Mouse (Mus musculus) stomach, embryonic 15.5 days (tissue): ENCODE measurements around the gene Antxr1. TPM values are rescaled to one million over a fixed set of nuclear protein-coding genes. Genes with fewer than 3 reads are reported as not detected.

Experiments
- ATAC-seq: fragments of 200-750 bp; cut with Nextera tagmentation; 2 replicates; pipeline ENCODE4 v1.8.0; 2017; ENCODE audit warnings: low read depth, moderate number of reproducible peaks, moderate TSS enrichment; ENCODE audit not compliant: insufficient read depth, low FRiP score
- H3K27ac ChIP-seq: fragments of 300-500 bp; sonication (generic); 2 replicates; pipeline ENCODE4 v1.5.1; 2015; ENCODE audit warnings: mild to moderate bottlenecking, inconsistent platforms
- H3K27me3 ChIP-seq: fragments of 300-500 bp; sonication (generic); replicated peaks from 2 replicates; pipeline ENCODE4 v1.6.1; 2015; ENCODE audit warnings: inconsistent platforms
- H3K36me3 ChIP-seq: fragments of 300-500 bp; sonication (generic); 2 replicates; pipeline ENCODE4 v1.6.1; 2015; ENCODE audit warnings: inconsistent platforms
- H3K4me1 ChIP-seq: fragments of 300-500 bp; sonication (generic); 2 replicates; pipeline ENCODE4 v1.6.1; 2015; ENCODE audit warnings: inconsistent platforms
- H3K4me2 ChIP-seq: fragments of 300-500 bp; sonication (generic); 2 replicates; pipeline ENCODE4 v1.6.1; 2015; ENCODE audit warnings: mild to moderate bottlenecking, inconsistent platforms
- H3K4me3 ChIP-seq: fragments of 300-500 bp; sonication (generic); replicated peaks from 2 replicates; pipeline ENCODE4 v1.5.1; 2015; ENCODE audit warnings: inconsistent platforms
- H3K9ac ChIP-seq: fragments of 300-500 bp; sonication (generic); 2 replicates; pipeline ENCODE4 v1.6.1; 2015; ENCODE audit warnings: inconsistent platforms
- H3K9me3 ChIP-seq: fragments of 300-500 bp; sonication (generic); 2 replicates; pipeline ENCODE4 v1.6.1; 2016; ENCODE audit warnings: inconsistent platforms
- WGBS: fragments of 180-500 bp; shearing (Covaris S2); methylation state at CpG from one replicate; pipeline ENCODE4 v1.1.7; 2015; 5-methylcytosine and 5-hydroxymethylcytosine counted together
- polyA plus RNA-seq: library from polyadenylated mRNA; unstranded; fragments of >200 nt; fragmentation: Nextera tagmentation; extraction: Ambion mirVana; gene quantifications from 2 replicates; pipeline ENCODE4 v1.2.1, GENCODE M21; 2015

The Antxr1 gene
- polyA plus RNA-seq, 1 experiment from 2014 or later: 8.0 TPM

DNA sequence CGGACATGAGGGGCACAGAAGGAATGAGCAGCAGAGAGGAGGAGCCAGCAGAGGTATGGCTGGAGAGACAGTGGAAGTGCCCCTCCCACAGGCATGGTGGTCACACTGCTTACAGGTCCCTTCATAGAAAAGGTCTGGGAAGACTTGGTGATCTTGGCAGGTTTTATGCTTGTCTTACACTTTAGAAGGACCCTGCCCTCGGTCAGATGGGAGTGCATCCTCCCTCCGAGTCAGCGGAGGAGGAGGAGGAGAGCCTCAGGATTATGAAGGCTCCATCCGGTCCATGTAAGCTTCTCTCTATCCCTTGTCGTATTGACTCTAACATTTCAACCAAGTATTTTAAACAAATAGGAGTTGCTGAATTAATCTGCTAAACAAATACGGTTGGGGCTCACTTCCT, 65.7 kb downstream of the Antxr1 start:
- Histone ChIP-seq H3K9me3 (no peaks in the 10 kb centered on the region), H3K4me1 (peaks cover 24% of the 10 kb centered on the region), H3K9ac (no peak overlapping the region), H3K4me3 (no peak overlapping the region), H3K27ac (peak overlapping the region; percentile 63; the same call in 1 of the 2 replicates), H3K36me3 (peaks cover 9% of the 10 kb centered on the region; the same call in 1 of the 2 replicates), H3K4me2 (no peak overlapping the region), H3K27me3 (no peaks in the 10 kb centered on the region)
- 42% methylated on average over 7 of the region's 7 CpGs for WGBS
- ATAC-seq: no peak

DNA sequence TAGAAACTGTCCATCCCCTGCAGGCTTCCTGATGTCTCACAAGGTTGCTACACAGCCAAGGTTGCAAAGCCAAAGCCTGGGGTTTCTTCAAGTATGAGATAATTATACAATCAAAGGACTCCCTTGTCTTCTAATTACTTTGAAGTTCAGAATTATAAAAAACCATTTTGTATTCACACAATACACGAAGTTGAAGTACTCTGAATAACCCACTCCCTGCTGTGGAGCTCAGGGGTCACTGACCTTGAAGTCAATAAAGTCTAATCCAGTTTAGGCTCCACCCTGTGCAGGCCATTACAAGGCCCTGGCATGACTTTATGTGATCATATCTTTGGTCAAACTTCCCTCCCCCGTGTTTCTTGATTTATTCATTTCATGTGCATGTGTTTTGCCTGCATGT, 73.0 kb downstream of the Antxr1 start:
- no peak overlapping the region for H3K27ac ChIP-seq
- no peaks in the 10 kb centered on the region for H3K9me3 ChIP-seq
- H3K27me3 ChIP-seq: no peaks in the 10 kb centered on the region
- H3K4me1 ChIP-seq: no peaks in the 10 kb centered on the region
- no peak overlapping the region for H3K9ac ChIP-seq
- H3K4me2 ChIP-seq: no peak overlapping the region
- ATAC-seq: no peak
- 47% methylated on average over 2 of the region's 2 CpGs for WGBS
- H3K36me3 ChIP-seq: no peaks in the 10 kb centered on the region
- no peak overlapping the region for H3K4me3 ChIP-seq

DNA sequence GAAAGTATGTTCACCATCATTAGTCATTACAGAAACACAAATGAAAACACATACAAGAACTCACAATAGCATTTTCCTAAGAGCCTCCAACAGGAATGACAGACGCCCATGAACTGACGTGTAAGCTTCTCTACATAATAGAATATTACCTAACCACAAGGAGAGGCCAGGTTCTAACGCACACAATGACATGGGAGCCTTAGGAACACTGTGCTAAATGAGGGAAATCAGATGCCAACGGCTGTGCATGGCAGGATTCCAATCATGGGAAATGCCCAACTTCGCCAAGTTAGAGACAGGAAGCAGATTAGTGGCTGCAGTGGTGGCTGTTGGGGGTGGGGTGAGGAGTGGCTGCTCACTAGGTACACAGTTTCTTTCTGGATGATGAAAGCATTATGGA, 76.6 kb downstream of the Antxr1 start:
- H3K4me2 ChIP-seq: no peak overlapping the region
- H3K27me3 ChIP-seq: no peaks in the 10 kb centered on the region
- H3K4me1 ChIP-seq: no peaks in the 10 kb centered on the region
- no peak for ATAC-seq
- no peak overlapping the region for H3K9ac ChIP-seq
- H3K4me3 ChIP-seq: no peak overlapping the region
- 53% methylated on average over 5 of the region's 5 CpGs for WGBS
- H3K27ac ChIP-seq: no peak overlapping the region
- no peaks in the 10 kb centered on the region for H3K9me3 ChIP-seq
- no peaks in the 10 kb centered on the region for H3K36me3 ChIP-seq

DNA sequence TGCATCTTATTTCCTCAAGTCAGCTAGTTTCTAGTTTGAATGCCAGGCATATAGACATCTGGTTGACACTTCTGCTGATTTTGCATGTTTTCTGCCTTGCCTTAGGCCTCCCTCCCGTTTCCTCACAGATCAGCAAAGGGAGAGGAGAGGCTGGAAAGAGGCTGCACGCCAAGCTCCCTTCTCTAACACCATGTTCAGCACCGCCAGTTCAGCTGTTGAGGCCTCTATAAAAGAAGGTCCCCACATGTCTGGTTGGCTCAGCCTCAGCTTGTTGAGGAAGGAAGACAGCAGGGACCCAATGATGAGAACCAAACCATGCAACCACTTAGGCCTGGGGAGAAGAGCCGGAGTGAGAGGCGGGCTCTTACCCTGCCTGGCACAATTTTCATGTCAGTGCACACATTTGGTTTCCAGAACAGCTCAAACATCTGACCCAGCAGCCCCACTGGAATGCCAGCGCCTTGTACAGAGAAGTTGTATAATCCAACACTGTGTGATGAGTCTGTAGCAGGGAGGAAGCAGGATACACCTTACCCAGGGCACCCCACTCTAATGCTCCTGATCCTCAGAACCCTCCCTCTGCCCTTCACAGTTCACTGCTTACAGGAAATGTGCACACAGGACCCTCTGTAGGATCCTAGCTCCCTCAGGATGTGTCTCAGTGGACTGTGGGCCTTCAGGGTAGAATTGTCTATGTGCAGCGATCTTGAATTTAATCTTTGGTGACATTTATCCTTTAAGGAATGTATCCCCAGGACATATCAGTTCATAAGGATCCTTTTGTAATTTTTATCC, 77.4 kb downstream of the Antxr1 start:
- no peak overlapping the region for H3K9ac ChIP-seq
- ATAC-seq: no peak
- H3K9me3 ChIP-seq: no peaks in the 10 kb centered on the region
- peak overlapping the region; percentile 26; the same call in 1 of the 2 replicates for H3K27ac ChIP-seq
- H3K4me1 ChIP-seq: no peaks in the 10 kb centered on the region
- H3K36me3 ChIP-seq: no peaks in the 10 kb centered on the region
- WGBS: 83% methylated on average over 7 of the region's 7 CpGs
- H3K27me3 ChIP-seq: no peaks in the 10 kb centered on the region
- no peak overlapping the region for H3K4me3 ChIP-seq
- no peak overlapping the region for H3K4me2 ChIP-seq

DNA sequence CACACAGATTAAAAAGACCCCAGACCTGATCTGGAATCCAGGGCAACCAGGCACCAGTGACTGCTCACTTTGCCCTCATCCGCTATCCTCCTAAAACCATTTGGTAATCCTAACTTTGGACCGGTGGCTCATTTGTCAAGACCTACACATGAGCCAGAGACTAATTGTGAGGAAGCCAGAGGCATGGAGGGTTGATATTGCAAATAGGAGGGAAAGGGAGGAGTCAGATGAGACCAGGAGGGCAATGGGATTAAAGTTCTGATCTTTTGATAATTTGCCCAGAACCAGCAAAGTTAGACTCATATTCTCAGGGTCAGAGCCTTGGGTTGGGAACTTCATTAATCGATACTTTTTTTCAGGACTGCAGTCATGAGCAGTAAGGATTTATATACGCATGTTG, 78.2 kb downstream of the Antxr1 start:
- no peak for ATAC-seq
- no peak overlapping the region for H3K27ac ChIP-seq
- 78% methylated on average over 4 of the region's 4 CpGs for WGBS
- H3K9me3 ChIP-seq: no peaks in the 10 kb centered on the region
- no peak overlapping the region for H3K4me3 ChIP-seq
- H3K4me1 ChIP-seq: no peaks in the 10 kb centered on the region
- no peak overlapping the region for H3K4me2 ChIP-seq
- H3K36me3 ChIP-seq: no peaks in the 10 kb centered on the region
- H3K27me3 ChIP-seq: no peaks in the 10 kb centered on the region
- no peak overlapping the region for H3K9ac ChIP-seq

DNA sequence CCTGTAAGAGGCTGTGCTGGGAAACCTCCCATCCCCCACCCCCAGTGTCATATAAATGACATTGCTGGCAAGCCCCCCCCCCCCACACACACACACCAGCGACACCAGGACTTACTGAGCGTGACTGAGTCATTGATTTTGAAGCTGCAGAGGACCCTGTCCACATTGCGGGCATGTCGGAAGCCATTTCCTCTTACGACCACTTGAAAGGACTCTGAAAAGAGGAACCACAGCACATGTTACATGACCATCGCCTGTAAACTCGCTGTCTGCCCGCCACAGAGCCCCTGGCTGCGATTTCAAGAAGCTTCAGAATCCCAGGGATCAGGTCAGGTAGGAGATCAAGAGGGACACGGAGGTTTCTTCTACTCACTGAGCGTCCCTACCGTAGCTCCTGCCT, 80.0 kb downstream of the Antxr1 start:
- Histone ChIP-seq H3K27me3 (no peaks in the 10 kb centered on the region), H3K4me2 (no peak overlapping the region), H3K36me3 (no peaks in the 10 kb centered on the region), H3K9me3 (no peaks in the 10 kb centered on the region), H3K4me1 (no peaks in the 10 kb centered on the region), H3K27ac (no peak overlapping the region), H3K9ac (no peak overlapping the region), H3K4me3 (no peak overlapping the region)
- ATAC-seq: no peak
- 79% methylated on average over 12 of the region's 12 CpGs for WGBS

DNA sequence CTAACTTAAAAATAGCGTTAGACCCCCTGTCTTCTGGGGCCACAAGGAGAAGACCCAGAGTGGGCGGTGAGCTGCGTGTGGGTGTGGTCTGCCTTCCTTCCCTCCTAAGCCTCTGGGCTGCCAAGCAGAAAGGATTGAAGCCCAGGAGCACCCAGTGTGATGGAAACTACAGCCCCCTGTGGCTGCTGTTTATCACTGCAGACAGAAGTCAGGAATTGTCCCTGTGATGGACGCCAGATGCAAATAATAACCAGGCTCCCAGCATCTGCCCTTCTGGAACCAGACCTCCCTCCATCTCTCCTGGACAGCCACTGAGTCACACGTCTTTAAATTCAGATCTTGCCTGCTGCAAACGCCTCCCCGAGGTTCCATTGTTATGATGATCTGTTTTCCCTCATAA, 80.9 kb downstream of the Antxr1 start:
- Histone ChIP-seq H3K9me3 (no peaks in the 10 kb centered on the region), H3K4me2 (no peak overlapping the region), H3K4me3 (no peak overlapping the region), H3K27ac (0 out of 2 replicates have a peak overlapping the region, but pooled peaks have one; percentile 44), H3K36me3 (no peaks in the 10 kb centered on the region), H3K9ac (no peak overlapping the region), H3K27me3 (no peaks in the 10 kb centered on the region), H3K4me1 (no peaks in the 10 kb centered on the region)
- ATAC-seq: peak; percentile 43; the same call in 1 of the 2 replicates
- 25% methylated on average over 7 of the region's 7 CpGs for WGBS

DNA sequence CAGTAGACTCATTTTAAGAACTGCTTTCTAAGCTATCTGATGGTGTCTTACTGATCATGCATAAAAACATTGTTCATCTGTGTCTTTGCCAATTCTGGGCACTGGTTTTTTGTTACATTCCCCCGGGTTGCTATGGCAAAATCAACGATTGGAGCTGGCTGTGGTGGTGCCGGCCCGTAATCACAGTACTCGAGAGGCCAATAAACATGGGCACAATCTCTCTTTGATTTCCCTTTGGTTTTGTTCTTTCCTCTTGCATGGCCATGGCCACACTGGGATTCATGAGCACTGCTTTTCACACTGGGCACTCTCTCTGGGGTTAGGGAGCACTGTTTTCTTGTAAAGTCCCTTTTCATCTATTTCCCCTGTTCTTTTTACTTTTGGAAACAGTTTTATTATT, 83.9 kb downstream of the Antxr1 start:
- no peak overlapping the region for H3K4me2 ChIP-seq
- no peak overlapping the region for H3K4me3 ChIP-seq
- H3K27ac ChIP-seq: no peak overlapping the region
- H3K9ac ChIP-seq: no peak overlapping the region
- H3K9me3 ChIP-seq: no peaks in the 10 kb centered on the region
- no peak for ATAC-seq
- 84% methylated on average over 5 of the region's 5 CpGs for WGBS
- 0 out of 2 replicates have a peak, but pooled peaks cover 4% of the 10 kb centered on the region for H3K4me1 ChIP-seq
- no peaks in the 10 kb centered on the region for H3K36me3 ChIP-seq
- H3K27me3 ChIP-seq: no peaks in the 10 kb centered on the region

DNA sequence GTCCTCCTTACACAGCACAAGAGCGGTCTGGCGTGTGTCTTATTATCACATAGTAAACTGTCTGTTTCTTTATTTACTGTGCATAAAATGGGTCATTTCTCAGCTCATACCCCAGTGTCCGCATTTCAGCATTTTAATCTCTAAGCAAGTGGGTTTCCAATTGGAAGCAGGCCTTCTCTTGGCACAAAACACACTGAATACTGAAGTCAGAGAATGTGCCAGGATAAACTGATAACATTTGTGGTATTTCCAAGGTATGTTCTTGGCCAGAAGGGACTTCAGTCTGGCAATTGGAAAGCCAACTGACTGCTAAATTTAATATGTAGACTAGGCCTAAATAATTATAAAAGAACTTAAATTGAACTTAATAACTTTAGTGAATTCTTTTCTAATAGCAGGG, 84.9 kb downstream of the Antxr1 start:
- 88% methylated on average over 3 of the region's 3 CpGs for WGBS

DNA sequence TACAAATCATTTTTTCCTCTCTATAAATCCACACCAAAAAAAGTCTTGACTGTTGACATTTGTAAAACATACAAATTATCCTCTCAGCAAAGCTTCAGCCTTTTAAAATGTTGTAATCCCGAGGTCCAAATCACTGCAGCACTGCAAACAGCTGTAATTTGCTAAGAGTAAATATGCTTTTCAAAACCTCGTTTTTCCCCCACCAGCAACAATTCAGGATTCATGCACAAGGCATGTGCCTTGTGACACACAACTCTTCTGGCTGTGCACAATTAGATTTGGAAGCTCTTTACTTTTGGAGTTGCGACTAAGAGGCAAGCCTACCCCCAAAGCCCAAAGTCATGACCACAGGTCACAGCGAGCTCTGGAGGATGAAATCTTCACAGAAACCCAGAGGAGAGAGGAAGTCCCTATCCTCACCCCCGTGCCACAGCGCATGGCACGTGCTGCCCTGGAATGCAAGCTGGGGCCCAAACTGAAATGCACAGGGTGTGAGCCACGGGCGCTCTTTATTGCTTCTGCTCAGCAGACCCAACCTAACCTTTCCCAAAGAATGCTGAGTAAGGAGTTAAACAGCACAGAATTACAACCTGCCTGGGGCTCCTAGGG, 87.3 kb downstream of the Antxr1 start:
- H3K27ac ChIP-seq: peak overlapping the region; percentile 40; the same call in 1 of the 2 replicates
- 0 out of 2 replicates have a peak, but pooled peaks cover 4% of the 10 kb centered on the region for H3K4me1 ChIP-seq
- 65% methylated on average over 9 of the region's 9 CpGs for WGBS
- H3K4me2 ChIP-seq: no peak overlapping the region
- ATAC-seq: no peak
- 0 out of 2 replicates have a peak, but pooled peaks cover 3% of the 10 kb centered on the region for H3K36me3 ChIP-seq
- H3K9me3 ChIP-seq: no peaks in the 10 kb centered on the region
- H3K9ac ChIP-seq: no peak overlapping the region
- no peak overlapping the region for H3K4me3 ChIP-seq
- no peaks in the 10 kb centered on the region for H3K27me3 ChIP-seq

More for the DNA sequence above, 84.9 kb downstream of the Antxr1 start:
- Histone ChIP-seq H3K4me2 (no peak overlapping the region), H3K27ac (no peak overlapping the region), H3K9ac (no peak overlapping the region), H3K4me3 (no peak overlapping the region), H3K4me1 (0 out of 2 replicates have a peak, but pooled peaks cover 4% of the 10 kb centered on the region), H3K27me3 (no peaks in the 10 kb centered on the region), H3K9me3 (no peaks in the 10 kb centered on the region), H3K36me3 (no peaks in the 10 kb centered on the region)
- ATAC-seq: no peak

DNA sequence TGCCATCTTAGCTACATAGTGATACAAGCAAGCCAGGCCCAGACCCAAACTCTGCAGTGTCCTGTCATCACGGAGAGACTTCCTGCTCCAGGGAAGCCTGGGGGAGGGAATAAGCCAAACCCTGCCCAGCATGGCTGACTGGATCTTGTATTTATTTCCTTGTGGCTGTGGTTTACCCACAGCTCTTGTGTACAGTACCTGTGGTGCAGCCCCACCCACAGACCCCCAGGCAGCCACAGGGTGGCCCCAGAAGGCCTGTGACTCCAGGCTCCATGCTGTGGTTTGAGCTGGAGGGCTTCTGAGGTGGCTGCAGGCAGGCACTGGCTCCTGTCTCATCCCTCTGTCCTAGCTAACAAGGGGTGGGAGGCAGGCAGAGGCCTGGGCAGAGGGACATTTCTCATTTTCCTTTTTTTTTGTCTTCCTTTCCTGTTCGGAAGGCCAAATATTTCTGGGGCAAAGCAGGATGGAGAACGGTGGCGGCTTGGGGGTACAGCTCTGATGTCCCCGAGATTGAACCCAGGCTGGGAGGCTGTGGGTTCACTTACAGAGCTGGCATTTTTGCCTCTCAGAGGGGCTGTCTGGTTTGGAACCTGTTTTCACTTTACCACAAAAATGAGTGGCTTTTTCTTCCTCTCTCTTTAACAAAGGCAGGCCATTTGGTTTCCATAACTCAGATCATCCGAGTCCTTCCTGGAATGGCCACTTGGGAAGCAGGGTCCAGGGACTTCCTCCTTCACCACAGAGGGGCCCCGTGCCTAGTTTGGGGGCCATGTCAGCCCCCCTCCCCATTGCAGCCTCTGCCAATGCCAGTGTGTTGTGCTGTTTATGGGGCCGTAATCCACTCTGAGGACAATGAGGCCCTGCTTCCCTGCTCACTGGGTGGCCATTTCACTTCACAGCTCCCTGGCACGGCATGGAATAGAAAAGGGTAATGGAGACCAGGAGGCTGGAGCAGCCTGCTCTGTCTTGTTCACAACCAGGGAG, 91.2 kb downstream of the Antxr1 start:
- Histone ChIP-seq H3K4me2 (no peak overlapping the region), H3K27me3 (no peaks in the 10 kb centered on the region), H3K4me3 (no peak overlapping the region), H3K9ac (no peak overlapping the region), H3K4me1 (0 out of 2 replicates have a peak, but pooled peaks cover 4% of the 10 kb centered on the region), H3K27ac (no peak overlapping the region), H3K36me3 (peaks cover 8% of the 10 kb centered on the region; the same call in 1 of the 2 replicates), H3K9me3 (no peaks in the 10 kb centered on the region)
- ATAC-seq: no peak
- 74% methylated on average over 9 of the region's 9 CpGs for WGBS
